Mouse (Mus musculus) liver, embryonic 16.5 days (tissue): ENCODE results near the gene Serpinb9b. TPM values are rescaled to one million over a fixed set of nuclear protein-coding genes. Genes with fewer than 3 reads are reported as not detected.

Experiments
- ATAC-seq: fragments of 200-750 bp; cut with Nextera tagmentation; 2 replicates; pipeline ENCODE4 v1.8.0; 2017; ENCODE audit warnings: low read depth, mild to moderate bottlenecking, moderate number of reproducible peaks, moderate library complexity
- H3K27ac ChIP-seq: fragments of 300-500 bp; sonication (generic); 2 replicates; pipeline ENCODE4 v1.5.1; 2014; ENCODE audit warnings: mild to moderate bottlenecking, low read length
- H3K27me3 ChIP-seq: fragments of 300-500 bp; sonication (generic); 2 replicates; pipeline ENCODE4 v1.6.1; 2014; ENCODE audit warnings: low read depth, low read length, mixed read lengths; ENCODE audit not compliant: control insufficient read depth, insufficient read depth
- H3K36me3 ChIP-seq: fragments of 300-500 bp; sonication (generic); 2 replicates; pipeline ENCODE4 v1.6.1; 2014; ENCODE audit warnings: mild to moderate bottlenecking; ENCODE audit not compliant: control insufficient read depth, insufficient read depth
- H3K4me1 ChIP-seq: fragments of 300-500 bp; sonication (generic); 2 replicates; pipeline ENCODE4 v1.6.1; 2014; ENCODE audit warnings: low read depth, low read length, mixed read lengths; ENCODE audit not compliant: control insufficient read depth
- H3K4me2 ChIP-seq: fragments of 300-500 bp; sonication (generic); 2 replicates; pipeline ENCODE4 v1.6.1; 2014; ENCODE audit warnings: low read depth, low read length, mixed read lengths
- H3K4me3 ChIP-seq: fragments of 300-500 bp; sonication (generic); 2 replicates; pipeline ENCODE4 v1.5.1; 2014; ENCODE audit warnings: low read depth, mild to moderate bottlenecking, low read length
- H3K9ac ChIP-seq: fragments of 300-500 bp; sonication (generic); 2 replicates; pipeline ENCODE4 v1.6.1; 2014; ENCODE audit warnings: low read depth, low read length
- H3K9me3 ChIP-seq: fragments of 300-500 bp; sonication (generic); replicated peaks from 2 replicates; pipeline ENCODE4 v1.6.1; 2016; ENCODE audit warnings: low read length; ENCODE audit not compliant: control insufficient read depth
- WGBS: fragments of 180-500 bp; shearing (Covaris S2); extraction: QIAGEN DNeasy Blood & Tissue Kit; methylation state at CpG from one replicate; pipeline ENCODE4 v1.1.7; 2014; ENCODE audit not compliant: insufficient replicate concordance; 5-methylcytosine and 5-hydroxymethylcytosine counted together
- polyA plus RNA-seq: library from polyadenylated mRNA; unstranded; fragments of >200 nt; fragmentation: Nextera tagmentation; extraction: Ambion mirVana; gene quantifications from 2 replicates; pipeline ENCODE4 v1.2.1, GENCODE M21; 2015

The Serpinb9b gene
- polyA plus RNA-seq, 1 experiment from 2014 or later, result 0.05 TPM

- ATAC-seq, result no peak
- Histone ChIP-seq H3K9ac (no peak overlapping the region), H3K27me3 (no peaks in the 10 kb centered on the region), H3K4me2 (no peak overlapping the region), H3K9me3 (no peaks in the 10 kb centered on the region), H3K4me1 (no peaks in the 10 kb centered on the region), H3K36me3 (no peaks in the 10 kb centered on the region), H3K27ac (no peak overlapping the region), H3K4me3 (no peak overlapping the region)
- 19% methylated on average over 3 of the region's 3 CpGs for WGBS
Measured at GRCm38 (mm10) chr13:33080356-33080755, 53.1 kb downstream of the Serpinb9b start.

DNA sequence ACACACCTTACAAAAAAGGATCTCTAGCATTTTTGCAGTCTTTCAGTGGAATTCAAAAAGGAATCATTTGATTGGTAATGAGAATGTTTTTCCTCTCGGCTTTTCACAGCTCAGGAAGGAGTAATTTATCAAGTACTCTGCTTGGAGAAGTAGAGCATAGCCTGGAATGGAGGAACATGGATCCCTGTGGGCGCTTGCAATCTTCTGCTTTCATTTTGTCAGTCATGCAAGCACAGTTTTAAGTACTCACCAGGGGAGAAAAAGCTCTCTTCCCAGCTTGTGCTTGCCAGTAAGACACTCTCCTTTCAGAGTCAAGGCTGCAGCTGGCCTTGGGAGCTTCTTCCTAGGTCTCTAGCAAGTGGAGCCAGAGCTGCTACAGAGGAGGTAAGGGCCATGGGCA lies 56.6 kb downstream of the Serpinb9b start:
- no peaks in the 10 kb centered on the region for H3K4me1 ChIP-seq
- H3K36me3 ChIP-seq, result no peaks in the 10 kb centered on the region
- no peak overlapping the region for H3K4me3 ChIP-seq
- no peaks in the 10 kb centered on the region for H3K27me3 ChIP-seq
- H3K4me2 ChIP-seq, result no peak overlapping the region
- no peak overlapping the region for H3K27ac ChIP-seq
- 35% methylated on average over 2 of the region's 2 CpGs for WGBS
- H3K9ac ChIP-seq, result no peak overlapping the region
- H3K9me3 ChIP-seq, result no peaks in the 10 kb centered on the region
- no peak for ATAC-seq

DNA sequence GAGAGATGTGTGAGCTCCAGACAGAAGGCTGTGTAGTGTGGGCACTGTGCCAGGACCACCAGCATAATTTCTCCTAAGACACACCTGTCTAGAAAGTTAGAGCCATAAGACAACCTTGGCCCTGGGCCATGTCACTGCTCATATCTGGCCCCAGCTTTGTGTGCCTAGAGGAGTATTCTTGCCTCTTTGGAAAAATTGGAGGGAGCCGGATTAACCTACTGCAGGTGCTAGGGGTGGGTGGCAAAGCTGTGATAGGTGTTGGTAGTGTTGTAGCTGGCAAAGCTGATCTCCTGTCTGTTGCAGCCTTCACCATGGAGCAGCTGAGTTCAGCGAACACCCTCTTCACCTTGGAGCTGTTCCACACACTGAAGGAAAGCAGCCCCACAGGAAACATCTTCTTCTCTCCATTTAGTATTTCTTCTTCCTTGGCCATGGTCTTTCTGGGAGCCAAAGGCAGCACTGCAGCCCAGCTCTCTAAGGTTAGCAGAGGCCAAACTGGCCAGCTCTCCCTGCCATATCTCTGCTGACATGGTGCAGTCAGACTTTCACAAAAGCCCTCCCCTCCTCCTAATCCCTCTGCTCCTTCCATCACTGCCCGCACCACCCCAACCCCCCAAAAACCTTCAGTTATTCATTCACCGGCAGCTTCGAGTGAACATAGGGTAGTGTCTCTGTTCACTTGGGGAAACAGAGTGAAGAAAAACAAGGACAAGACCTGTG lies 57.9 kb downstream of the Serpinb9b start:
- H3K9me3 ChIP-seq, result no peaks in the 10 kb centered on the region
- H3K27me3 ChIP-seq, result no peaks in the 10 kb centered on the region
- no peaks in the 10 kb centered on the region for H3K36me3 ChIP-seq
- H3K9ac ChIP-seq, result no peak overlapping the region
- no peak overlapping the region for H3K4me2 ChIP-seq
- H3K27ac ChIP-seq, result no peak overlapping the region
- no peak overlapping the region for H3K4me3 ChIP-seq
- H3K4me1 ChIP-seq, result no peaks in the 10 kb centered on the region
- no peak for ATAC-seq
- 53% methylated on average over 5 of the region's 5 CpGs for WGBS

- H3K27me3 ChIP-seq, result no peaks in the 10 kb centered on the region
- ATAC-seq, result no peak
- H3K9me3 ChIP-seq, result no peaks in the 10 kb centered on the region
- no peak overlapping the region for H3K27ac ChIP-seq
- H3K4me1 ChIP-seq, result no peaks in the 10 kb centered on the region
- no peak overlapping the region for H3K4me2 ChIP-seq
- H3K9ac ChIP-seq, result no peak overlapping the region
- H3K4me3 ChIP-seq, result no peak overlapping the region
- no peaks in the 10 kb centered on the region for H3K36me3 ChIP-seq
Measured at GRCm38 (mm10) chr13:33085695-33086432, 58.6 kb downstream of the Serpinb9b start.

DNA sequence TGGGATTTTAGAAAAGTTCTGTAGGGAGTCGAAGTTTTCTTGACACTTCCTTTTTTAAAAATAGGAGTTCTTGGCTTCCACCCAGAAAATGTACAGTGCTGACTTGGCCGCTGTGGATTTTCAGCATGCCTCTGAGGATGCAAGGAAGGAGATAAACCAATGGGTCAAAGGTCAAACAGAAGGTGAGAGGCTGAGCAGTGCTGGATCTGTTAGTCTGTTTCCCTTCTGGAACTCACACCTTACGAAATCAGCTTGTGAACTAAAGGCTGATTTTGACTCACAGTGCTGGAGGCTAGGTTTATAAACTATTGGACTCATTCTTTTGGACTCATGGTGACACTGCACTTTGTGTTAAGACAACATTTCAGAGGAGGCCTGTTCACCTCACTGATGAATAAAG lies 62.4 kb downstream of the Serpinb9b start:
- H3K4me3 ChIP-seq, result no peak overlapping the region
- no peak overlapping the region for H3K4me2 ChIP-seq
- H3K27me3 ChIP-seq, result no peaks in the 10 kb centered on the region
- no peaks in the 10 kb centered on the region for H3K4me1 ChIP-seq
- H3K9me3 ChIP-seq, result no peaks in the 10 kb centered on the region
- H3K9ac ChIP-seq, result no peak overlapping the region
- ATAC-seq, result no peak
- no peaks in the 10 kb centered on the region for H3K36me3 ChIP-seq
- H3K27ac ChIP-seq, result no peak overlapping the region
- 49% methylated on average over 3 of the region's 3 CpGs for WGBS

DNA sequence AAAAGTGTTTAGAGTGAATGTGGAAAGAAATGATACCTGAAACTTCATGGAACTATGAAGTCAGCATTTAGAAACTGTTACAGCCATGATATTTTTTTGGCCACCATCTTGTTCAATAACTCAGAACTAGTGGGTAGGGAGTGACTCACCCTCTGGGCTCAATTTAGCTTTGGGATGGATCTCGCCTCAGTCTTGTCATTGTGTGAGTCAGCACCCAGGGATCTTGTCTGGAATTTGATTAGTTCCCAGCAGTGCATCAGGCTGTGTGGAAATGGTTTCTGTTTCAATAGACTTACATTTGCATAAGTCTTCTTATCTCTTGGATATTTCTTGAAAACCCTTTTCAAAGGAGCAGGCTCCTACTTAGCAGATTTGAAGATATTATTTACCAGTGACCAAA lies 63.3 kb downstream of the Serpinb9b start:
- 29% methylated on average over 1 of the region's 1 CpGs for WGBS

GRCm38 (mm10) chr13:33091306-33091705 lies 64.1 kb downstream of the Serpinb9b start:
- 91% methylated on average over 1 of the region's 1 CpGs for WGBS
- H3K4me3 ChIP-seq, result no peak overlapping the region

More for the DNA sequence above, 63.3 kb downstream of the Serpinb9b start:
- H3K36me3 ChIP-seq, result no peaks in the 10 kb centered on the region
- H3K9ac ChIP-seq, result no peak overlapping the region
- H3K4me2 ChIP-seq, result no peak overlapping the region
- H3K9me3 ChIP-seq, result no peaks in the 10 kb centered on the region
- no peaks in the 10 kb centered on the region for H3K4me1 ChIP-seq
- ATAC-seq, result no peak
- H3K27ac ChIP-seq, result no peak overlapping the region
- no peak overlapping the region for H3K4me3 ChIP-seq
- H3K27me3 ChIP-seq, result no peaks in the 10 kb centered on the region

More at GRCm38 (mm10) chr13:33091306-33091705, 64.1 kb downstream of the Serpinb9b start:
- Histone ChIP-seq H3K4me1 (no peaks in the 10 kb centered on the region), H3K4me2 (no peak overlapping the region), H3K27ac (no peak overlapping the region), H3K9ac (no peak overlapping the region), H3K9me3 (no peaks in the 10 kb centered on the region), H3K27me3 (no peaks in the 10 kb centered on the region), H3K36me3 (no peaks in the 10 kb centered on the region)
- no peak for ATAC-seq

Other genes with a start within 250 kb of the Serpinb9b start
- gene Mylk4, start 243.5 kb upstream of the Serpinb9b start, polyA plus RNA-seq, result 0.09 and 0.41 TPM in 2 replicates
- gene Wrnip1, start 225.4 kb upstream of the Serpinb9b start, polyA plus RNA-seq, result 7.5 and 7.8 TPM in 2 replicates
- gene D930007J09Rik, start 224.6 kb upstream of the Serpinb9b start, polyA plus RNA-seq, result not detected in 2 replicates
- gene Serpinb1a, start 176.2 kb upstream of the Serpinb9b start, polyA plus RNA-seq, result 39.6 and 41.9 TPM in 2 replicates
- not detected in 2 replicates for gene Serpinb1c, start 129.2 kb upstream of the Serpinb9b start, polyA plus RNA-seq
- 4.4 and 4.7 TPM in 2 replicates for gene Serpinb6b, start 62.2 kb upstream of the Serpinb9b start, polyA plus RNA-seq
- 1.9 and 2.0 TPM in 2 replicates for gene Serpinb9, start 24.2 kb upstream of the Serpinb9b start, polyA plus RNA-seq
- not detected in 2 replicates for gene Serpinb1b, start 51.2 kb downstream of the Serpinb9b start, polyA plus RNA-seq
- gene Serpinb9c, start 132.3 kb downstream of the Serpinb9b start, polyA plus RNA-seq, result not detected in 2 replicates
- gene Serpinb9d, start 165.5 kb downstream of the Serpinb9b start, polyA plus RNA-seq, result not detected in 2 replicates
- not detected in 2 replicates for gene Serpinb9e, start 222.2 kb downstream of the Serpinb9b start, polyA plus RNA-seq